In genomic region chr7:68302586-68303433, GRCm38 (mm10) we compare ENCODE assay signal across 7 mouse cellular contexts. TPM values are rescaled to one million over a fixed set of nuclear protein-coding genes. Genes with fewer than 3 reads are reported as not detected.
DNase-seq lines count a peak whose midpoint lies in the region; ATAC-seq lines count a peak whose summit lies in the region.

No protein-coding gene starts in this region.

- no peak overlapping the region for H3K27ac ChIP-seq in intestine, embryonic 15.5 days
- H3K27ac ChIP-seq in midbrain, embryonic 10.5 days (replicated peaks) = no peak overlapping the region

- H3K9me3 ChIP-seq in intestine, embryonic 15.5 days = no peaks in the 10 kb centered on the region
- no peaks in the 10 kb centered on the region for H3K9me3 ChIP-seq in midbrain, embryonic 10.5 days (replicated peaks)

- no peaks in the 10 kb centered on the region for H3K27me3 ChIP-seq in intestine, embryonic 15.5 days (replicated peaks)
- no peaks in the 10 kb centered on the region for H3K27me3 ChIP-seq in midbrain, embryonic 10.5 days (ENCODE audit: low read depth, poor library complexity, severe bottlenecking)

- H3K4me2 ChIP-seq in intestine, embryonic 15.5 days (replicated peaks) = peak overlapping the region; percentile 50

- no peaks in the 10 kb centered on the region for H3K36me3 ChIP-seq in intestine, embryonic 15.5 days
- no peaks in the 10 kb centered on the region for H3K36me3 ChIP-seq in midbrain, embryonic 10.5 days

- no peaks in the 10 kb centered on the region for H3K4me1 ChIP-seq in intestine, embryonic 15.5 days (replicated peaks)
- peaks cover 14% of the 10 kb centered on the region; the same call in 1 of the 2 replicates for H3K4me1 ChIP-seq in midbrain, embryonic 10.5 days

- no peak overlapping the region for H3K9ac ChIP-seq in intestine, embryonic 15.5 days

- DNase-seq in adrenal gland, adult 18-20 months (ENCODE audit: low spot score in 2 of 2) = peak; percentile 55 to 60
- peak; percentile 90 for DNase-seq in embryo, embryonic 11 days
- peak; percentile 42 to 44 for DNase-seq in gastrocnemius, postnatal 36 days
- DNase-seq in left cerebral cortex, postnatal 36 days (ENCODE audit: low spot score in 2 of 2) = peak; percentile 68 to 76
- DNase-seq in midbrain, embryonic 10.5 days (ENCODE audit: low spot score) = peak; percentile 73
- DNase-seq in skeletal muscle tissue, adult 2 months (ENCODE audit: low read depth, low spot score) = peak; percentile 81

- peak; percentile 82 for ATAC-seq in intestine, embryonic 15.5 days

- intact Hi-C loops in gastrocnemius, postnatal 36 days (cut with DNase I) = loop anchor here (5.0 kb wide), 5 partner anchors 54 to 511 kb away; no protein-coding TSS in a partner anchor
- intact Hi-C loops in left cerebral cortex, postnatal 36 days (cut with DNase I) = loop anchor here (1.0 to 5.0 kb wide), 4 partner anchors 171 to 515 kb away; no protein-coding TSS in a partner anchor

- H3K4me3 ChIP-seq in intestine, embryonic 15.5 days (replicated peaks) = peak overlapping the region; percentile 15; the same call in 1 of the 2 replicates
- H3K4me3 ChIP-seq in midbrain, embryonic 10.5 days = no peak overlapping the region

- WGBS in intestine, embryonic 15.5 days = 25% methylated on average over 18 of the region's 18 CpGs
- 33% methylated on average over 18 of the region's 18 CpGs for WGBS in midbrain, embryonic 10.5 days

RNA-seq across cellular contexts. Expression of gene Fam169b, which starts 29.2 kb away (rescaled TPM):
- under 1 TPM; 0.22 to 0.23 TPM for total RNA-seq in adrenal gland, adult 18-20 months (2021)
- under 1 TPM; 0.10 to 0.48 TPM for total RNA-seq in gastrocnemius, postnatal 36 days (2021)
- polyA plus RNA-seq in intestine, embryonic 15.5 days (2015; fragmentation: Nextera tagmentation; extraction: Ambion mirVana) = 0.21 and 0.25 TPM in 2 replicates
- 1 to 10 TPM in 1 of 2 experiments, under 1 TPM in 1; 0.82 to 1.0 TPM for total RNA-seq in left cerebral cortex, postnatal 36 days (2021)
- polyA plus RNA-seq in midbrain, embryonic 10.5 days (2016; fragmentation: Nextera tagmentation; extraction: Ambion mirVana) = 0.26 and 0.30 TPM in 2 replicates

RNA-seq across cellular contexts. Expression of gene Pgpep1l, which starts 38.8 kb away (rescaled TPM):
- under 1 TPM in 1 of 2 experiments, not detected in 1; 0.32 TPM for total RNA-seq in adrenal gland, adult 18-20 months (2021)
- total RNA-seq in gastrocnemius, postnatal 36 days (2021) = 1 to 10 TPM; 4.6 to 5.4 TPM
- not detected in 2 replicates for polyA plus RNA-seq in intestine, embryonic 15.5 days (2015; fragmentation: Nextera tagmentation; extraction: Ambion mirVana)
- total RNA-seq in left cerebral cortex, postnatal 36 days (2021) = 1 to 10 TPM; 1.5 to 1.9 TPM
- polyA plus RNA-seq in midbrain, embryonic 10.5 days (2016; fragmentation: Nextera tagmentation; extraction: Ambion mirVana) = not detected in 2 replicates
